Mouse (Mus musculus) urinary bladder, postnatal 10 days (tissue): ENCODE results near the gene Arhgap10.
"Not testable (repeated sequence)": the region's sequence is repeated elsewhere in the genome, so short reads cannot be mapped to it uniquely, and the experiment has no call there.

Experiments
- DNase-seq: peaks from one replicate; pipeline ENCODE4 v3.0.0; 2022; ENCODE audit warnings: low spot score

Arhgap10 gene

DNA sequence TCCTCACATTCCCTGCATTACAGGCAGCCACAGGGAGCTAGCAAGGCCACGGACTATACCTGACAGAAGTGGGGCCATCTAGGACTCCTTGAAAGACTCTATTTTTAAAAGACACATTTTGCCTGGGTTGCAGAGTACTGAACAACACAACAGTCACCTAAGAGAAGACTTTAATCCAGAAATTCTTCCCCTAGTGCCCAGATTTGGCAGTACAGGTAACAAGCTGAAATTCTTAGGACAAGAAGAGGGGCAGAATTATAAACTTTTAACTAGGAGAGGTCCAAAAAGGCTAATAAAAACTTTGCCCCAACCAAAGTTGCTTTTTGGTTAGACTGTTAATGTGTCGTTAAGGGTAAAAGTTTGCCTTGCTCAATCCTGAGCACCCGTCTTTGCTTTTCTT, 174.4 kb downstream of the Arhgap10 start:
- DNase-seq, result no peak

DNA sequence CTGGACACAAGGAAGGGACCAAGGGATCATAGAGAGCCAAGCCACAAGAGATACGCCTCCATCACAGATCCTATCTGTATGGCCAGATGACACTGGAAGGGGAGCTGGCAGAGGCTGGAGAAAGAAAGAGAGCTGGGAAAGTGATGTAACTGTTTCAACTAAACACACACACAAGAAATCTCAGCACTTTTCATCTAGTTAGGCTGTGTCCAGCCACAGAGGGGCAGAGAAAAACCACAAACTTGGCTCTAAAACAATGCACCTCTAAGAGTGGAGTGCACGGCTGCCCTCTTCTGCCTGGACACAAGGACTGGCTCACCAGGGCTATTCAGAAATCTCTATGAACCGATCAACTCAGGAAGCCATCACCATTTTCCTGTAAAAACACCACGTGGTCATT, 175.6 kb downstream of the Arhgap10 start:
- DNase-seq, result no peak

- DNase-seq, result no peak
Measured at GRCm38 (mm10) chr8:77341329-77341728, 176.4 kb downstream of the Arhgap10 start.

- no peak for DNase-seq
Measured at GRCm38 (mm10) chr8:77340046-77340747, 177.6 kb downstream of the Arhgap10 start.

DNA sequence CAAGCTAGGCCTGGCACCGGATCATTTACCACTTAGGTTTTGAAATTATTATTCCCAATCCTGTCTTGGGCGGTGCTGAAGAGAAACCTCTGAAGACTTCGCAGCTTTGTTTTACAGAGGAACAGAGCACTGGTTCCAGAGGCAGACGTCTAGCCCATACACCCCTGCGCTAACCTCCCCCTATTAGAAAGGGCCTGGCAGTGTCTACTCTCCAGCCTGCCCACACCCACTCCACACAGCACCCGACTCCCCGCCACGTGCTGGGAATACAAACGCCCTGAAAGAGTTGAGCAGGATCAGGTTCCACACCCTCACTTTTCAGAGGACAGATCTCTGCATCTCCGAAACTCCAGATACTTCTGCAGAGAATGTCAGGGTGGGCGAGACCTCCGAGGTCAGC, 180.5 kb downstream of the Arhgap10 start:
- DNase-seq, result no peak

DNA sequence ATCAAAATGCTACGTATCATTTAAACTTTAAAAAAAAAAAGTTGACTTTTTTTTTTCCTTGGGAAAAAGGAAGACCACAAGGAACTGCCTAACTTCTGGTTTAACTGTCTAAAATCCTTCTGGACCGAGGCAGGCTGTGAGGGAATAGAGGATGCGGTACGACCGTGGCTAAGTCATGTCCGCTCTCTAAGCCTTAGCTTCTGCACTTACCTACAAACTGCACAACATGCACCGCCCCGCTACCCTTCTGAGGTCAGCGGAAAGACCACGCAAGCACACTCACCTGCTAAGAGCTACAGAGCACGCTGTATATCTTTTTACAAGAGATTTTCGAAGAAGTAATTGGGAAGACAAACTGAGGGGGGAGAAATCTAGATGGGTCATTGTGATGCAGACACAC, 186.6 kb downstream of the Arhgap10 start:
- DNase-seq, result no peak

DNA sequence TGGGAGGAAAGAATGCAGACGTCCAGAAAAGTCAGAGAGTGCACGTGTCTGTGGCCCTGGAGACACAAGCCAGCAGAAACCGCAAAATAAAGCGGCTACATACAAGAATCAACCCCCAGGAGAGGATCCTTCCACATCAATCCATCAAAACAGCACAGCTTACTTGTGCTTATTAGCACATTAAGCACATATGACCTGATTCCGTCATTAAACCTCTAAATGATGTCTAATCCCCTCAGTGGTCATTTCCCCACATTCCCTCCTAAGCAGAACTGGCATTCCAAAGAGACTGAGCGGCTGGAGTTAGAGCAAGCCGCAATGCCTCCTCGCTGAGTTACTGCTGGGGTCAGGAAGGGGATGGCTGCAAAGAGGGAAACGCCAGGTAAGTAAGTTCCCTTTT, 187.4 kb downstream of the Arhgap10 start:
- DNase-seq, result no peak

DNA sequence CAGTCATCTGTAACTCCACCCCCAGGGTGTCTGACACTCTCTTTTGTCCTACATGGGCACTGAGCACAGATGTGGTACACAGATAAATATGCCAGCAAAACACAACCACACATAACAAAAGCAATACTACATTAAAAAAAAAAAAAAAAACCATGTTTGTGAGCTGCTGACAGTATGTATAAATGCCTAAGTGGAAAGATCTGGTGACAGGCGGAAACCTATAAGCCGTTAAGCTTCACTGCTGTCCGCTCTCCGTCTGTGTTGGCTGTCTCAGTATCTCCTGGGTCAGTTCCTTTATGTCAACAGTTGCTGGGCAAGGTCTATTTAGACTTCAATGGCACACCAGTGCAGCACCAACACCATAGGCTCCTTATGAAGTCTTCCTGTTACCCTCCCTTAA, 188.0 kb downstream of the Arhgap10 start:
- DNase-seq, result no peak

DNA sequence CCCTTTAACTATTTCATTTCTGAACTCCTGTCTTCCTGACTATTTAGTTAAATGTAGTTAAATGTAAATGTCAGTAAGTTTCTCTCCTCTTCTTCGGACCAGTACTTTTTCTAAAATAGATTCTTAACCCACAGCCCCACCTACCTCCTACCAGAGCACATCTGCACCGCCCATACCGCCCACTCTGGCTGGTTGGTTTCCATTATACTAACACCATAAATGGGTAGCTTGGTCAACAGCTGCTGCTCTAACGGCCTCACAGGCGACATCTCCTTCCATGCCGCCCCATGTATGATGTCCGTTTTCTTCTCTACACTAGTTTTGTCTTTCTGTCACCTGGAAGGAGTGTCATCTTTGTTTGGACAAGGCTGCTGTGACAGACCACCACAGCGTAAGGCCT, 189.3 kb downstream of the Arhgap10 start:
- DNase-seq, result no peak

DNA sequence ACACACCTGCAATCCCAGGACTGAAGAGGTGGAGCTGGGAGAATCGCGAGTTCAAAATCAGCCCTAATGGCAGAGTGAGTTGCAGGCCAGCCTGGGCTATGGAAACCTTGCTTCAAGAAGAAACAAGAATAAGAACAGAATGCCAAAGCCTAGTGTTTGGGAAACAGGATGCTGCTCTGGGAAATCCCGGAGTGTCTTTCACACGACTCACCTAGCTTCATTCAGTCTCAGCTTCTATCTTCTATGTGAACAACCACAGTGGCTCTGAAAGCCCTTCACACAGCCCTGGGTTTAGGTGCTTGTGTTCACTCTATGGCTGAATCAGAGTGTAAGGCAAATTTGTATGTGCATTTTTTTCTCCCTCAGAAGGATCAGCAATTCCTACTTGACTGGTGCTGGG, 190.4 kb downstream of the Arhgap10 start:
- no peak for DNase-seq

DNA sequence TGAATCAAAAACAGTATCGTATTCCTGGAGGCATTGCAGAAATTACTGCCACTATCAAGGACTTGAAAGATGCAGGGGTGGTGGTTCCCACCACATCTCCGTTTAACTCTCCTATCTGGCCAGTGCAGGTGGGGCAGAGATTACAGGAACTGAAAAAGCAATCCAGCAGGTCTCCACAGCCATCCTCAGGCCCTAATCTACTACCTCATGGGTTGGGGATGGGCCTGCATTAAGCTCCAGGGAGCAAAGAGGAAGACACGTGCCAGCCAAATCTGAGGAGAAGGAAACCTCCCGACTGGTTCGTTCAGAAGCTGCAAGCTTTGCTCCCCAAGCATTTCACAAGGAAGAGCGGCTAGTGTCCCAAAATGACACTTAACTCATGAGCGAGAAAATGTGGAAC, 195.0 kb downstream of the Arhgap10 start:
- not testable (repeated sequence) for DNase-seq

DNA sequence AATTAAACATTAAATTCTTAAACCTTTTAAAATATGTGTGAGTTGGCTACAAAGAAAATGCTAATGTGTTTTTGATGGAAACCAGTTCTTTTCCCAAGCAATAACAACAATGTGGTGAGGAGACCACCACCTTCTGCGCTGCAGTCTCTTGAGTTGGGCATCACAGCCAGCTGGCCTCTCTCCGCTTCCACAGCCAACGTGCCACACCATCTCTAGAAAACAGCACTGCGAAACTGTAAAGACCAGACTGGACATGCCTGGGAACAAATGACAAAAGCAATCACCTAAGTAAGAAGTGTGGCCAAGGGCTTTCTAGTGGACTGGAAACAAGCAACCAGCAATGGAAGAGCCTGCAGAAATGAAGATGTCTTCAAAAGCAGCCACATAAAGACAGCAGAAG, 195.9 kb downstream of the Arhgap10 start:
- DNase-seq, result no peak

DNA sequence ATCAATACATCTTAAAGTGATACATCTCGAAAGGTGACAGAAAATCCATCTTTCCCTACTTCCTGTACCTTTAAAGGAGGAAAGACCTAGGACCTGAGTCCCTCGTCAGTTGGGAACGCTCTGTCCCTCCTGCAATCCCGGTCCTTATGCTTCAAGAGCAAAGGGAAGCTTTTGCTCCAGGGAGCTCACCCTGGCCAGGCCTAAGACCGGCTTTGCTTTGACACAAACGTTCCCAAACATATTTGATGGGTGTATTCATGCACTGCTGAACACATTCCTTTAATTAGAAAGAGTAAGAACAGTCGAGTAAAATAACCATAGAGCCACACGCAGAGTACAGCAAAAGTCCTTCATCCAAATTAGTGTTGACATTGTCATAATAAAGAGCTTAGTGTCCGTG, 199.2 kb downstream of the Arhgap10 start:
- DNase-seq, result no peak

GRCm38 (mm10) chr8:77317771-77318170, 200.0 kb downstream of the Arhgap10 start:
- no peak for DNase-seq

DNA sequence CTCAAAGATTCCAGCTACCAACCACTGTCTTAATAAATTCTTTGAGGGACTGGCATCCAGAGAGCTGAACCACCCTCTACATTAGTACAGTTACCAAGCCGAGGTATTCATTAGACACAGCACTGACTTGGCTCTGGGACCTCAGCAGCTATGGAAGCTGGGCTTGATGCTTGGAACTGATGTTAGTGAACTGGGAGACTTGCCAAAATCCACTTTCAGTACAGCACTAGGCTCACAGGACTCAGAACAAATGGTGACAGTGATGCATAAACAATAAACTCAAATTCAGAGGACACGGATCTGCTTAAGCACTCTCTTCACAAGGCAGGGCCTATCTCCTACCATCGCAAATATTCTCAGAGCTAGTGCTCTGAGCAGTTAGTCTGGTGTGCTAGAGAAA, 204.8 kb downstream of the Arhgap10 start:
- DNase-seq, result no peak

- no peak for DNase-seq
Measured at GRCm38 (mm10) chr8:77311762-77312161, 206.0 kb downstream of the Arhgap10 start.

DNA sequence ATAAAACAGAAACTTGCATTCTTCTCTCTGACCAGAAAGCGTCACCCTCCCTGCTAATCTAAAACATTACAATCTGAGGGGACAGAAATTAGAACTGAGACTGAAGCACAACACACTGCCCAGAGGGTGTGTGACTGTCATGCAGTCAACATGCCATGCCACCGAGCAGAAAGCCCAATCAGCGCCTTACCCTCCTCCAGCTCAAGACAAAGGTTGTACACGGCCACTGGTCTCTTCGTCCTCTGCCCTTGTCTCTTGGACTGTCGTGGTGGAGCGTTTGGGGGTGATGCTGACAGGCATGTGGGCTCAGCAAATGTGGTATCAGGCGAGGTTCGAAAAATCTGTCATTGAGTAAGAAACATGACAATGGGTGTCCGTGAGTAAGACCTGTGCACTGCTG, 207.2 kb downstream of the Arhgap10 start:
- DNase-seq, result no peak

DNA sequence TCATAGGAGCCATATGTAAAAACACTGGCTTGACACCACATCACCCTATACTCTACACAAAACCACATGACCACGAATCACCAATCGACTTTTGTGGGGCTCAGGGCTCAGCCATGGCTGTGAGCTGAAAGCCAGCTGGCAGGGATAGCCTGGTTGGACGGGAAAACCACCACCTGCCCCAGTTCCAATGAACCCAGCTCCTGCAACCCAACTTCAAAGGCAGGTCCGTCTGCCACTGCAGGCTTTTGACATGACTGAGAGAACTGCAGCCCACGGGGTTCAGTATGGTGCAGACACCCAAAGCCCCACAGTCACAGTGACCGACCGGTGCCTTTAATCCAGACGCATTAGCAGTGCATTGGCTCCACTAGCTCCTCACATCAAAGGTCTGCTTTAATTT, 207.7 kb downstream of the Arhgap10 start:
- DNase-seq, result no peak

- no peak for DNase-seq
Measured at GRCm38 (mm10) chr8:77294599-77294998, 223.2 kb downstream of the Arhgap10 start.

- DNase-seq, result no peak
Measured at GRCm38 (mm10) chr8:77292649-77293048, 225.1 kb downstream of the Arhgap10 start.

GRCm38 (mm10) chr8:77292120-77292519, 225.6 kb downstream of the Arhgap10 start:
- DNase-seq, result no peak

DNA sequence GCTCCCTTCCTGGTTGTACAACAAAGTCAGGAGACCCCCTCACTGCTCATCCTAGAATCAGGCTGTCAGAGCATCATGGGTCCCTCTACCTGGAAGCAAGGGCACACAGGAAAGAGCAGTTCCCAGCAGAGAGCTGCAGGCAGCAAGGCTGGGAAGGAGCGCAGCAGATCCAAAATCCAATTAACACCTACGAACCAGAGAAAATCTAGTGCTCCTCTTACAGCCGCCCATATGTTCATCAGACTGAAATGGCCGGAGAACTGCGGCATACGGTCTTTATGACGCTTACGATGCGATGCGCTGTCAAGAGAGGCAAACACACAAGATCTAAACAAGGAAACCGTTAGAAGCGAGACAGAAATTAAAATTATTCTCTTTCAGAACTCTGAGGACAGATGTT, 229.3 kb downstream of the Arhgap10 start:
- no peak for DNase-seq

DNA sequence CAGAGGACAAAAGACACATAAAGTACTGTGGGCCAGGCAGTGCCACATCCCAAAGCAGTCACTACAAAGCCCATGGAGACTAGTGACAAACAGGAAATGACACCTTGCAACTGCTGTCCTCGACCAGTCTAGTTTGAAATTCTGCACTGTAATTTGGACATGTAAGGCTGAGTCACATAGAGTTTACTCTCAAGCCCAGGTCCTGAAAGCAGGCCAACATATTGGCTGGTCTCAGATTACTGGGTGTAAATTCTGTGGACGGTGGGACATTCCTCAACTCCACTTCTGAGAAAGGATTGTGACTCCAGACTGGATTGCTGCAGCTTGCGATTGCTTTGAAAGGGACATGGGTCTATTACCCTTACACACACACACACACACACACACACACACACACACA, 229.7 kb downstream of the Arhgap10 start:
- DNase-seq, result no peak

- no peak for DNase-seq
Measured at GRCm38 (mm10) chr8:77284473-77284872, 233.3 kb downstream of the Arhgap10 start.
